Mouse (Mus musculus): ENCODE measurements around the gene Dpf2.

DNA sequence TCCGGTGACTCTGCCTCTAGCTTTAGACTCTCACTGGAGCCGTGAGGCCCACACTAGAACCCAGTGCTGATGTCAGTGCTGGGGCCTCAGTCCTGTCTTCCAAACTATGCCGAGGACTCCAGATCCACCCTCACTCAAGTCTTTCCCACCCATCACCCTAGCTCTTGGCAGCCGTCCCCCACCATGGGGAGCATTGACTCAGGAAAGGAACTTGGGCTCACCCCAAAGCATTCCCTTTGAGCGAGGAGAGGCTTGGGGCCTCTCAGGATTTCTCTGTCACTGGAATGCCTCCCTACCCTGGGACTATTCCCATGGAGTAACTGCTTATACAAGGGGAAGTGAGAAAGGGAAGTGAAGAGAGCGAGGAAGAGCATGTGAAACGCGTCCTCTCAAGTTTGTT is 33.1 kb upstream of the Dpf2 start:
- TF ChIP-seq POLR2A (IDR thresholded peaks at IDR 0.05; ENCODE audit: insufficient read depth, low read depth, low read length) (no peak), CTCF (IDR thresholded peaks at IDR 0.05; ENCODE audit: insufficient read depth, low read depth, low read length) (no peak)

Measured in olfactory bulb, adult 2 months (tissue).